Mouse (Mus musculus) adrenal gland, adult 18-20 months (tissue): Measurements from ENCODE around the gene Dcaf12l2. TPM values are rescaled to one million over a fixed set of nuclear protein-coding genes. Genes with fewer than 3 reads are reported as not detected.

Source experiments
- DNase-seq, 2 experiments: peaks; one replicate each; pipeline ENCODE4 v3.0.0; 2021 to 2022; ENCODE audit warnings: low spot score in 2 of 2
- long read RNA-seq, 2 experiments: library from polyadenylated mRNA; stranded (forward); transcript quantifications; one replicate each; pipeline ENCODE4 v2.0.0; 2021
- total RNA-seq, 2 experiments: library from RNA; stranded (reverse); gene quantifications; 1 replicate in 1 of 2; 2 replicates in 1 of 2; pipeline ENCODE4 v1.2.3; 2021

Gene Dcaf12l2
- not detected for total RNA-seq
- long read RNA-seq, experiment 1 = 0 reads
- long read RNA-seq, experiment 2 = 0 reads

GRCm38 (mm10) chrX:44367646-44368521 lies at the start of gene Dcaf12l2:
Gene Dcaf12l2, minus strand, starts transcription at chrX:44368342.
- DNase-seq = no peak

- no peak for DNase-seq
Measured at GRCm38 (mm10) chrX:44367280-44367645, 879 bp downstream of the Dcaf12l2 start.
